Mouse (Mus musculus): ENCODE measurements around the gene Lrrc28. TPM values are rescaled to one million over a fixed set of nuclear protein-coding genes. Genes with fewer than 3 reads are reported as not detected.
"Not testable (repeated sequence)": the region's sequence is repeated elsewhere in the genome, so short reads cannot be mapped to it uniquely, and the experiment has no call there.

Gene Lrrc28
- total RNA-seq, 2 experiments from 2014 or later, result 12.0 to 13.3 TPM

GRCm38 (mm10) chr7:67546282-67546681 lies 98.8 kb downstream of the Lrrc28 start:
- no peak for ATAC-seq (replicated peaks; ENCODE audit: low FRiP score, low TSS enrichment, poor library complexity, severe bottlenecking)

GRCm38 (mm10) chr7:67544586-67544985 lies 100.5 kb downstream of the Lrrc28 start:
- no peak for ATAC-seq (replicated peaks; ENCODE audit: low FRiP score, low TSS enrichment, poor library complexity, severe bottlenecking)

GRCm38 (mm10) chr7:67543641-67544040 lies 101.4 kb downstream of the Lrrc28 start:
- no peak for ATAC-seq (replicated peaks; ENCODE audit: low FRiP score, low TSS enrichment, poor library complexity, severe bottlenecking)

- no peak for ATAC-seq (replicated peaks; ENCODE audit: low FRiP score, low TSS enrichment, poor library complexity, severe bottlenecking)
Measured at GRCm38 (mm10) chr7:67536588-67537372, 108.3 kb downstream of the Lrrc28 start.

DNA sequence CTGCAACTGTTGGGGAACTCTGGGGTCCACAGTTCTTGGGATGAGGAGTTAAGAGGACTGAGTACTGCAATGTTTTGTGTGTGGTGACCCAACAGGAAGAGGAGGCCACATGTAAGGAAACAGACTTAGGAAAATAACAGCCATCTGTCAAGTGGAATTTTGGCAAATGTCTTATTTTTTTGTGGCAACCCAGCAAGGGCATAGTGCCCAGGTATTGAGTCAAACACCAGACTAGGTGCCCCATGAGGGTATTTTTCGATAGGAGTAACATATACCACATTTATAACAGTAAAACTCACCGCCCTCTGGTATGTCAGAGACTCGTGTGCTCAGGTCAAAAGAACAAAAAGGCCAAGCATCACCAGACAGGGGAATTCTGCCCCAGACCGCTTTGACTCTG lies 109.1 kb downstream of the Lrrc28 start:
- no peak for ATAC-seq (replicated peaks; ENCODE audit: low FRiP score, low TSS enrichment, poor library complexity, severe bottlenecking)

- ATAC-seq (replicated peaks; ENCODE audit: low FRiP score, low TSS enrichment, poor library complexity, severe bottlenecking), result no peak
Measured at GRCm38 (mm10) chr7:67530981-67531380, 114.1 kb downstream of the Lrrc28 start.

DNA sequence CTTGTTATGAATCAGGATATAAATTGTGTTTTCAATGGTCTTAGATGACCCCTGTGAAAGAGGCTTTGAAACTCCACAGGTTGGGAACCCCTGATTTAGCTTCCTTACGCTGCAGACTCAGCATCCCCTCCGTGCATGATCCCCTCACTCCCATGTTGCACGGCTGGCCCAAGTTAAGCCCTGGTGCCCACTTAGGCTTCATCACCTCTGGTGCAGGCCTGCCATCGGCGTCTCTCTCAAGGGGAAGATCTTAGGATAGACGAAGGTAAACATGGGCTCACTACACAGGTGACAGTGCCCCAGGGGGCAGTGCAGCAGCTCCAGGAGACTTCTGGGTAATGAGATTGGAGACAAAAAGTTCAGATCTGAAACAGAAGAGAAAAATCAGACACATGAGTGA lies 115.7 kb downstream of the Lrrc28 start:
- no peak for ATAC-seq (replicated peaks; ENCODE audit: low FRiP score, low TSS enrichment, poor library complexity, severe bottlenecking)

- no peak for ATAC-seq (replicated peaks; ENCODE audit: low FRiP score, low TSS enrichment, poor library complexity, severe bottlenecking)
Measured at GRCm38 (mm10) chr7:67528821-67529221, 116.2 kb downstream of the Lrrc28 start.

- ATAC-seq (replicated peaks; ENCODE audit: low FRiP score, low TSS enrichment, poor library complexity, severe bottlenecking), result no peak
Measured at GRCm38 (mm10) chr7:67528063-67528811, 116.8 kb downstream of the Lrrc28 start.

DNA sequence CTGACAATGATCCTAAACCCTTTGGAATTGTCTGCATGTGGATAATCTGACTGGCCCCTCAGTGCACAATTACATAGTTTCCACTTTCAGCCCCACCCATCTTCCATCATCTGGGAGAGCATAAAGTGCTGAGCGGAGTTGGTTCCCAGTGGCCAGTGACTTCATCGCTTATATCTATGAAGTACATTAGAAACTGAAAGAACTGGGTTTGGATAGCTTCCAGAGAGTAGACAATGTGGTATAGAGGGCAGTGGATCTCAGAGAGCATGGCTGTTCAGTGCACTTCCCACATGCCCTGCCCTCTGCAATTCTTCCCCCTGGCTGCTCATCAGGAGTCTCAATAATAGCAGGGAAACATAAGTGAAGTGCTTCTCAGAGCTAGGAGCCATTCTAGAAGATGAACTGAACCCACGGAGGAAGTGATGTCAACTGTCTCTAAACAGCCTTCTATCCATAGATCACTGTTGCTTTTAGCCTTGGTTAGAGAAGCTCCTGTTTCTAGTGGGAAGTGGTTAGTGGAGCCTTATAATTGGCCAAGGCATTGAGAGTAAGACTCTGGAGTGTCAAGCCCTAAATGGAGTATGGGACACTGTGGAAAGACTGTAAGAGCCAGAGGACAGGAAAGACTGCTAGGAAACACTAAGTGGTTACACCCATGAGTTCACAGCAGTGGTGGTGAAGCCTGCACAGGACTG lies 119.0 kb downstream of the Lrrc28 start:
- ATAC-seq (replicated peaks; ENCODE audit: low FRiP score, low TSS enrichment, poor library complexity, severe bottlenecking), result no peak

DNA sequence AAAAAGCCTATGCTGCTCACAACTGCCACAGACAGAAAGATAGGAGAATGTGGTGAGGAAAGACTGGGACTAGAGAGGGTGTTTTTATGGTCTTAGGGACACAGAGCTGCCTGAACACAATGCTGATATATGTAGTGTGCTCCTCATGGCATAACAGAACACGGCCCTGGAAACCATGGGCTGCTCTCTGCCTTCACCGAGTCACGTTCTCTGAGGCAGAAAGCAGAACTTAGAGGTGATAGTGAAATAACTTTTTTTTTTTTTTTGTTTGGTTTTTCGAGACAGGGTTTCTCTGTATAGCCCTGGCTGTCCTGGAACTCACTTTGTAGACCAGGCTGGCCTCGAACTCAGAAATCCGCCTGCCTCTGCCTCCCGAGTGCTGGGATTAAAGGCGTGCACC lies 121.0 kb downstream of the Lrrc28 start:
- ATAC-seq (replicated peaks; ENCODE audit: low FRiP score, low TSS enrichment, poor library complexity, severe bottlenecking), result not testable (repeated sequence)

DNA sequence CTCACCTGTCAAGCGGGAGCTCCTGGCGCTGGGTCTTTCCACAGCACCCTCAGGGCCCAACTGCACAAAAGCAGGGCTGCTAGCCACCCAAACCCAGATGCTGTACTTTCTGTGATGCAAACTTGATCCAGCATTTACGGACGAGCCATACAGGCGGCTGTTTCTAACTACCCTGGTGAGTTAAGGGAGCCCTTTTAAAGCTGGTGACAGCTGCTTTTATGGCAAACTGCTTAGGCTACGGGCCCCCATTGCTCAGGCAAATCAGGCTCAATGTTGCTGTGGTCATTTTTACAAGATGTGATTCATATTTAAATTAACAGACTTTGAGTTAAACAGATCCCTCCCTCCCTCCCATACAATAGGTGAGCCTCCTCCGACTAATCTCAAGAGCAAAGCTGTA lies 121.7 kb downstream of the Lrrc28 start:
- no peak for ATAC-seq (replicated peaks; ENCODE audit: low FRiP score, low TSS enrichment, poor library complexity, severe bottlenecking)

GRCm38 (mm10) chr7:67521731-67522130 lies 123.3 kb downstream of the Lrrc28 start:
- ATAC-seq (replicated peaks; ENCODE audit: low FRiP score, low TSS enrichment, poor library complexity, severe bottlenecking), result not testable (repeated sequence)

DNA sequence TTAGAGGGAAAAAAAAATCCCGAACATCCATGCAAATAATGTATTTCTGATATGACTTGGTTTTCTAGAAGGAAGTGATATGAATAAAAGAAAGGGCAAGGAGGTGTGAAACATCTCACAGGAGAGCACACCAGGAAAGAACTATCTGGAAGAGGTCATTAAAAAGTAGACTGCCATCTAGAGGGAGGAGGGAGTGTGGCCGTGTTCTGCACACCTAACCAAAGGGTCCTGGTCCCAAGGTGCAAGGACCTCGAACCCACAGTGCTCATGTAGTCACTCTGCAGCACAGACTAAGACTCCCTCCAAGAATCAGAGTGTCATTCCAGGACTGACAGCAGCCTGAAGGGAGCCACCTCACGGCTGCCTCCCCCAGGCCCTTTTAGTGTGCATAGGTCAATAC lies 124.1 kb downstream of the Lrrc28 start:
- ATAC-seq (replicated peaks; ENCODE audit: low FRiP score, low TSS enrichment, poor library complexity, severe bottlenecking), result no peak

- ATAC-seq (replicated peaks; ENCODE audit: low FRiP score, low TSS enrichment, poor library complexity, severe bottlenecking), result no peak
Measured at GRCm38 (mm10) chr7:67520001-67520400, 125.1 kb downstream of the Lrrc28 start.

GRCm38 (mm10) chr7:67515621-67516020 lies 129.4 kb downstream of the Lrrc28 start:
- no peak for ATAC-seq (replicated peaks; ENCODE audit: low FRiP score, low TSS enrichment, poor library complexity, severe bottlenecking)

GRCm38 (mm10) chr7:67514893-67515292 lies 130.2 kb downstream of the Lrrc28 start:
- no peak for ATAC-seq (replicated peaks; ENCODE audit: low FRiP score, low TSS enrichment, poor library complexity, severe bottlenecking)

DNA sequence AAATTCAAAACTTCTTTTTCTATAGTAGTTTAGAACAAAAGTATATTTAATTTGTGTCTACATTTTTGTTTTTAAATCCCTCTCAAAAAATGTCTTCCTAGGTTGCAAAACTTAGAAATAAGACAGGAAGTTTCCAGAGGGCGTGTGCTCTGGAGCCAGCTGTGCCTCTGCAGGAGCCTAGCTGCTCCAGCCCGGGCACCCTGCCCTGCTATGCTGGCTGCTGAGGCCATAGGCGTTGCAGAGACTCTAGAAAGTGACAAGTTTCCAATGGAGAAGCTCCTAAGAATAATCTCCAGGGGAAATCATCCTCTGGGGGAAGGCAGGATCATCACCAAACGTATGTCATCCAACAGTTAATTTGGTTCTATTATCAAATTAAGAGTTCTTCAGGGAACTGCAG lies 130.7 kb downstream of the Lrrc28 start:
- ATAC-seq (replicated peaks; ENCODE audit: low FRiP score, low TSS enrichment, poor library complexity, severe bottlenecking), result no peak

- no peak for ATAC-seq (replicated peaks; ENCODE audit: low FRiP score, low TSS enrichment, poor library complexity, severe bottlenecking)
Measured at GRCm38 (mm10) chr7:67513656-67514055, 131.4 kb downstream of the Lrrc28 start.

GRCm38 (mm10) chr7:67511606-67512005 lies 133.5 kb downstream of the Lrrc28 start:
- ATAC-seq (replicated peaks; ENCODE audit: low FRiP score, low TSS enrichment, poor library complexity, severe bottlenecking), result no peak
